Mouse (Mus musculus) G1E (cell line): Measurements from ENCODE around the gene Slc9a8.

Source experiments
- CTCF ChIP-seq: IDR thresholded peaks from 2 replicates; pipeline ENCODE4 v1.5.1; 2012; ENCODE audit warnings: low read depth, low read length, inconsistent platforms, mixed read lengths
- GATA1 ChIP-seq: IDR thresholded peaks from 2 replicates; pipeline ENCODE4 v1.6.1; 2012; ENCODE audit warnings: borderline replicate concordance, low read length, inconsistent platforms, mixed read lengths
- GATA2 ChIP-seq: IDR thresholded peaks from 2 replicates; pipeline ENCODE4 v1.6.1; 2012; ENCODE audit warnings: low read depth, low read length, inconsistent platforms, borderline replicate concordance
- POLR2AphosphoS5 ChIP-seq: IDR thresholded peaks from 2 replicates; pipeline ENCODE4 v1.6.1; 2012; ENCODE audit warnings: low read depth, low read length, inconsistent platforms; ENCODE audit not compliant: insufficient replicate concordance
- TAL1 ChIP-seq: conservative IDR thresholded peaks from 2 replicates; pipeline ENCODE4 v1.6.1; 2012; ENCODE audit warnings: low read depth, low read length, inconsistent platforms, mixed read lengths

DNA sequence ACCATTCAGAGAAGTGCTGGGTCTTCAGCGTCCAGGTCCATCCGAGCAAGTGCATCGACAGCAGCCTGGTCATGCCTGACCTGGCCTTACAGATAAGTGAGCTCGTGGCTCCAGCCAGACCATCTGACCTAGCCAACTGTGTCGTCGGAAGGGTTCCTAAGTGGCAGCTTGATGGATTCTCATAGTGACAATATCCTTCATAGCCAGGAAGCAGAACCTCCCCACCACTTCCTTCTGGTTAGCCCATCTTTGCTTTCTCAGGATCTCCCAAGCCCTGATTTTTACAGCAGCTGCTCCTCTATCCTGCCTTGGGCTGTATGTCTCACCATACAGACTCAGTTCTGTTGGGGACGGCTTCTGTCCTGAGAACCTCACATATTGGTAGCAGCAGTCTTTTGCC is 27.1 kb upstream of the Slc9a8 start:
- TF ChIP-seq CTCF: no peak
- TF ChIP-seq GATA1: no peak
- TF ChIP-seq POLR2AphosphoS5: no peak
- no peak for TF ChIP-seq TAL1
- no peak for TF ChIP-seq GATA2
